Mouse (Mus musculus): ENCODE measurements around the gene Dennd4c. TPM values are rescaled to one million over a fixed set of nuclear protein-coding genes. Genes with fewer than 3 reads are reported as not detected.

The Dennd4c gene
- polyA plus RNA-seq, 1 experiment from 2014 or later: 14.4 TPM

- no peaks in the 10 kb centered on the region for H3K27me3 ChIP-seq
- no peak for ATAC-seq
- ChIA-PET CTCF (interaction anchor here (0.9 kb wide), 1 partner anchor 26 kb away, joined by 3 read pairs; no protein-coding TSS in a partner anchor), POLR2A (no interaction called here)
- in situ Hi-C loops (cut with MboI; ENCODE audit: low pct_unique_long_range_greater_than_20kb): no loop called here
- TF ChIP-seq CTCF (IDR thresholded peaks at IDR 0.05): no peak
- no peak for DNase-seq (ENCODE audit: low read depth, low spot score)
Measured at GRCm38 (mm10) chr4:86881178-86881577, 132.8 kb downstream of the Dennd4c start.

- in situ Hi-C loops (cut with MboI; ENCODE audit: low pct_unique_long_range_greater_than_20kb): no loop called here
- DNase-seq (ENCODE audit: low read depth, low spot score) (no peak), ATAC-seq (no peak)
- CTCF ChIA-PET: no interaction called here
- POLR2A ChIA-PET: no interaction called here
- H3K27me3 ChIP-seq: no peaks in the 10 kb centered on the region
- TF ChIP-seq CTCF (IDR thresholded peaks at IDR 0.05): no peak
Measured at GRCm38 (mm10) chr4:86882413-86882812, 134.1 kb downstream of the Dennd4c start.

- CTCF ChIA-PET: interaction anchor here (1.1 to 1.3 kb wide), 2 partner anchors 40 to 62 kb away, joined by 3 read pairs; no protein-coding TSS in a partner anchor
- DNase-seq (ENCODE audit: low read depth, low spot score) (no peak), ATAC-seq (no peak)
- no peaks in the 10 kb centered on the region for H3K27me3 ChIP-seq
- in situ Hi-C loops (cut with MboI; ENCODE audit: low pct_unique_long_range_greater_than_20kb): no loop called here
- POLR2A ChIA-PET: no interaction called here
- TF ChIP-seq CTCF (IDR thresholded peaks at IDR 0.05): peak; percentile 50
Measured at GRCm38 (mm10) chr4:86884945-86885344, 136.6 kb downstream of the Dennd4c start.

- no peaks in the 10 kb centered on the region for H3K27me3 ChIP-seq
- ATAC-seq (no peak), DNase-seq (ENCODE audit: low read depth, low spot score) (no peak)
- no peak for TF ChIP-seq CTCF (IDR thresholded peaks at IDR 0.05)
- ChIA-PET CTCF (interaction anchor here (1.1 to 1.3 kb wide), 2 partner anchors 39 to 61 kb away, joined by 3 read pairs; no protein-coding TSS in a partner anchor), POLR2A (no interaction called here)
- in situ Hi-C loops (cut with MboI; ENCODE audit: low pct_unique_long_range_greater_than_20kb): no loop called here
Measured at GRCm38 (mm10) chr4:86885790-86886159, 137.4 kb downstream of the Dennd4c start.

- ChIA-PET CTCF (interaction anchor here (1.1 to 1.3 kb wide), 2 partner anchors 38 to 61 kb away, joined by 3 read pairs; no protein-coding TSS in a partner anchor), POLR2A (no interaction called here)
- DNase-seq (ENCODE audit: low read depth, low spot score) (no peak), ATAC-seq (no peak)
- TF ChIP-seq CTCF (IDR thresholded peaks at IDR 0.05): no peak
- no peaks in the 10 kb centered on the region for H3K27me3 ChIP-seq
- in situ Hi-C loops (cut with MboI; ENCODE audit: low pct_unique_long_range_greater_than_20kb): no loop called here
Measured at GRCm38 (mm10) chr4:86886160-86886878, 138.0 kb downstream of the Dennd4c start.

GRCm38 (mm10) chr4:86887879-86888278 lies 139.5 kb downstream of the Dennd4c start:
- in situ Hi-C loops (cut with MboI; ENCODE audit: low pct_unique_long_range_greater_than_20kb): no loop called here
- H3K27me3 ChIP-seq: no peaks in the 10 kb centered on the region
- ATAC-seq (no peak), DNase-seq (ENCODE audit: low read depth, low spot score) (no peak)
- ChIA-PET CTCF (no interaction called here), POLR2A (interaction anchor here (1.6 kb wide), 1 partner anchor 9 kb away, joined by 3 read pairs; no protein-coding TSS in a partner anchor)
- peak; percentile 34 for TF ChIP-seq CTCF (IDR thresholded peaks at IDR 0.05)

GRCm38 (mm10) chr4:86897411-86897810 lies 149.1 kb downstream of the Dennd4c start:
- H3K27me3 ChIP-seq: no peaks in the 10 kb centered on the region
- POLR2A ChIA-PET: no interaction called here
- ATAC-seq (no peak), DNase-seq (ENCODE audit: low read depth, low spot score) (no peak)
- TF ChIP-seq CTCF (IDR thresholded peaks at IDR 0.05): no peak
- CTCF ChIA-PET: interaction anchor here (1.0 kb wide), 1 partner anchor 9 kb away, joined by 3 read pairs; no protein-coding TSS in a partner anchor
- in situ Hi-C loops (cut with MboI; ENCODE audit: low pct_unique_long_range_greater_than_20kb): no loop called here

GRCm38 (mm10) chr4:86898791-86899474 lies 150.6 kb downstream of the Dennd4c start:
- ATAC-seq: no peak
- TF ChIP-seq CTCF (IDR thresholded peaks at IDR 0.05): no peak
- in situ Hi-C loops (cut with MboI; ENCODE audit: low pct_unique_long_range_greater_than_20kb): no loop called here
- ChIA-PET POLR2A (no interaction called here), CTCF (no interaction called here)
- H3K27me3 ChIP-seq: no peaks in the 10 kb centered on the region
- DNase-seq (ENCODE audit: low read depth, low spot score): no peak

Other genes starting within 250 kb of the Dennd4c start
- not detected for gene Saxo1, start 190.2 kb upstream of the Dennd4c start, polyA plus RNA-seq (2021)
- 66.0 TPM for gene Rraga, start 172.9 kb upstream of the Dennd4c start, polyA plus RNA-seq (2021)
- gene Haus6, start 136.5 kb upstream of the Dennd4c start, polyA plus RNA-seq (2021): 6.2 TPM
- gene Plin2, start 78.5 kb upstream of the Dennd4c start, polyA plus RNA-seq (2021): 104 TPM
- gene Rps6, start 108.9 kb downstream of the Dennd4c start, polyA plus RNA-seq (2021): 305 TPM
- not detected for gene Acer2, start 125.8 kb downstream of the Dennd4c start, polyA plus RNA-seq (2021)

Measured in Patski (cell line).